Mouse (Mus musculus) ES-E14 (cell line): Measurements from ENCODE around the gene Skap1.

Experiments used
- CHD2 ChIP-seq: IDR thresholded peaks from 2 replicates; pipeline ENCODE4 v1.6.1; 2014; ENCODE audit warnings: mild to moderate bottlenecking, low read depth, low read length, inconsistent platforms
- HCFC1 ChIP-seq: IDR thresholded peaks from 2 replicates; pipeline ENCODE4 v1.6.1; 2012; ENCODE audit warnings: low read length, inconsistent platforms, borderline replicate concordance; ENCODE audit not compliant: insufficient read depth
- MAFK ChIP-seq: IDR thresholded peaks from 2 replicates; pipeline ENCODE4 v1.6.1; 2014; ENCODE audit warnings: mild to moderate bottlenecking, low read depth, low read length, inconsistent platforms; ENCODE audit not compliant: insufficient read depth
- ZC3H11A ChIP-seq: IDR thresholded peaks from 2 replicates; pipeline ENCODE4 v1.6.1; 2012; ENCODE audit warnings: low read depth, mild to moderate bottlenecking, inconsistent platforms, low read length, borderline replicate concordance
- ZNF384 ChIP-seq: IDR thresholded peaks from 2 replicates; pipeline ENCODE4 v1.6.1; 2012; ENCODE audit warnings: low read depth, low read length, inconsistent platforms

DNA sequence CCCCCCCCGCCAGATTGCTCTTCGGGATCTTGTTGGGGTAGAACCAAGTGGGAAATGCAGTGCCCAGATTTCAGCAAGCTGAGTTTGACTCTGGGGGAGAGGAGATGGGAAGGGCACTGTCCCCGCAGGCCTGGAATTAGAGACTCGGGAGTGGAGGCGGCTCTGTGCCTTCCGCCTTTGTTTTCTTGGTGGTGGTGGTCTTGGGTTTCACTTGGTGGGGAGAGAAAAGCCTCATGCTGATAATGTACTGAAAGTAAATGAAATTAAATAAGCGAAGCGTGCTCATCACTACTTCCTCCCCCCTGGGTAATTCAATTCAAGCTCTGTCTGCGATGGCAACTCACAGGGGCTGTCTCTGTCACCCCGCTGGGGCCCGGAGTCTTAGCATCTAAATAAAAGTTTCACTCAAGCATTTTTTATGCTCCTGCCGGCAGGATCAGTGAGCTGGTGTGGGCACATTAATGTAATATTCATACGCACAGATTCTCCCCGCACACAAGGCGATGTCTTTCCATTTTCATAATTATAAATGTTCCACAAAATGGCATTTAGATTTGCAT lies 231.9 kb downstream of the Skap1 start:
- TF ChIP-seq ZC3H11A (no peak), ZNF384 (no peak), MAFK (no peak), CHD2 (no peak), HCFC1 (no peak)
